Mouse (Mus musculus): ENCODE data around the gene Rfxank.
A peak's percentile ranks its signal among the peaks of the same experiment; 100 is the strongest.

The Rfxank gene

GRCm38 (mm10) chr8:70110451-70110850 lies 28.5 kb downstream of the Rfxank start:
- DNase-seq (ENCODE audit: low spot score in 2 of 2) = no peak

- no peak for DNase-seq (ENCODE audit: low spot score in 2 of 2)
These were observed 34.0 kb downstream of the Rfxank start for GRCm38 (mm10) chr8:70104922-70105321.

- DNase-seq (ENCODE audit: low spot score in 2 of 2) = no peak
These were observed 34.4 kb downstream of the Rfxank start for GRCm38 (mm10) chr8:70104506-70104905.

GRCm38 (mm10) chr8:70100241-70100640 lies 38.7 kb downstream of the Rfxank start:
- no peak for DNase-seq (ENCODE audit: low spot score in 2 of 2)

GRCm38 (mm10) chr8:70099276-70099675 lies 39.7 kb downstream of the Rfxank start:
- DNase-seq (ENCODE audit: low spot score in 2 of 2) = no peak

GRCm38 (mm10) chr8:70092786-70093185 lies 46.2 kb downstream of the Rfxank start:
- no peak for DNase-seq (ENCODE audit: low spot score in 2 of 2)

GRCm38 (mm10) chr8:70089296-70089960 lies 49.5 kb downstream of the Rfxank start:
- DNase-seq (ENCODE audit: low spot score in 2 of 2) = no peak

GRCm38 (mm10) chr8:70087836-70088650 lies 50.9 kb downstream of the Rfxank start:
- DNase-seq (ENCODE audit: low spot score in 2 of 2) = peak in 1 of 2 experiments; percentile 56

GRCm38 (mm10) chr8:70087237-70087636 lies 51.7 kb downstream of the Rfxank start:
- DNase-seq (ENCODE audit: low spot score in 2 of 2) = no peak

- DNase-seq (ENCODE audit: low spot score in 2 of 2) = no peak
These were observed 52.8 kb downstream of the Rfxank start for GRCm38 (mm10) chr8:70086151-70086550.

GRCm38 (mm10) chr8:70084191-70085065 lies 54.5 kb downstream of the Rfxank start:
- no peak for DNase-seq (ENCODE audit: low spot score in 2 of 2)

- DNase-seq (ENCODE audit: low spot score in 2 of 2) = no peak
These were observed 55.7 kb downstream of the Rfxank start, which contains the start of gene Hapln4 for GRCm38 (mm10) chr8:70083285-70083684. TSS of gene Hapln4 (plus strand) at chr8:70083457.

GRCm38 (mm10) chr8:70081976-70082375 lies 57.0 kb downstream of the Rfxank start:
- DNase-seq (ENCODE audit: low spot score in 2 of 2) = no peak
